Mouse (Mus musculus) hindbrain, embryonic 12.5 days (tissue): ENCODE data around the gene Efhd1. TPM values are rescaled to one million over a fixed set of nuclear protein-coding genes. Genes with fewer than 3 reads are reported as not detected.
A peak's percentile ranks its signal among the peaks of the same experiment; 100 is the strongest.

Experiments
- ATAC-seq: fragments of 200-750 bp; cut with Nextera tagmentation; 2 replicates; pipeline ENCODE4 v1.8.0; 2017; ENCODE audit warnings: moderate TSS enrichment; ENCODE audit not compliant: low FRiP score
- H3K27ac ChIP-seq: fragments of 300-500 bp; sonication (generic); 2 replicates; pipeline ENCODE4 v1.5.1; 2016; ENCODE audit warnings: mild to moderate bottlenecking
- H3K27me3 ChIP-seq: fragments of 300-500 bp; sonication (generic); 2 replicates; pipeline ENCODE4 v1.6.1; 2016; ENCODE audit warnings: mild to moderate bottlenecking
- H3K36me3 ChIP-seq: fragments of 300-500 bp; sonication (generic); 2 replicates; pipeline ENCODE4 v1.6.1; 2016; ENCODE audit warnings: mild to moderate bottlenecking
- H3K4me1 ChIP-seq: fragments of 300-500 bp; sonication (generic); 2 replicates; pipeline ENCODE4 v1.6.1; 2016
- H3K4me2 ChIP-seq: fragments of 300-500 bp; sonication (generic); replicated peaks from 2 replicates; pipeline ENCODE4 v1.6.1; 2016; ENCODE audit warnings: mild to moderate bottlenecking
- H3K4me3 ChIP-seq: fragments of 300-500 bp; sonication (generic); 2 replicates; pipeline ENCODE4 v1.5.1; 2016; ENCODE audit warnings: mild to moderate bottlenecking
- H3K9ac ChIP-seq: fragments of 300-500 bp; sonication (generic); 2 replicates; pipeline ENCODE4 v1.6.1; 2016; ENCODE audit warnings: mild to moderate bottlenecking, moderate library complexity
- H3K9me3 ChIP-seq: fragments of 300-500 bp; sonication (generic); replicated peaks from 2 replicates; pipeline ENCODE4 v1.6.1; 2016; ENCODE audit warnings: mild to moderate bottlenecking
- WGBS: fragments of 180-500 bp; shearing (Covaris S2); methylation state at CpG from one replicate; pipeline ENCODE4 v1.1.7; 2016; 5-methylcytosine and 5-hydroxymethylcytosine counted together
- polyA plus RNA-seq: library from polyadenylated mRNA; unstranded; fragments of >200 nt; fragmentation: Nextera tagmentation; extraction: Ambion mirVana; gene quantifications from 2 replicates; pipeline ENCODE4 v1.2.1, GENCODE M21; 2016

The Efhd1 gene
- polyA plus RNA-seq, 1 experiment from 2014 or later = 0.40 TPM

DNA sequence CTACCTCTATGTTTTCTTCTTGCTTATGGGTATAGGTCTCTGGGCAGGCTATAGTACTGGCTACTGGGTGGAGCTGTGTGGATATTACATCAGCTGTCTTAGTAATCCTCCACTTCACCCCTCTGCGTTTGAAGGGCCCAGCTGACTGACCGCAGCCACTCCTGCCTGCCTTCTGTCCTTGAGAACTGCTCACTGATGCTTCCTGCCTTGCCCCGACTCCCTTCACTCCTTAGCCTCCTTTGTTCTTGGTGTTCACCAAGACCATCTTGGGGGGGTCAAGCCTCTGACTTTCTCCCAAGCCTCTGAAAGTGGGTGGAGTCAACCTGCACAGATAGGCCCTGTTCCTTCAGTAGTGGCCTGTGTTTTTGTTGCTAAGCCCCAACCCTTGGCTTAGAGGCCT lies 8.3 kb downstream of the Efhd1 start:
- H3K4me2 ChIP-seq = no peak overlapping the region
- no peak overlapping the region for H3K27ac ChIP-seq
- H3K4me3 ChIP-seq = no peak overlapping the region
- H3K36me3 ChIP-seq = no peaks in the 10 kb centered on the region
- ATAC-seq = no peak
- H3K4me1 ChIP-seq = peaks cover 19% of the 10 kb centered on the region
- 74% methylated on average over 3 of the region's 3 CpGs for WGBS
- H3K9ac ChIP-seq = no peak overlapping the region
- peaks cover 36% of the 10 kb centered on the region for H3K27me3 ChIP-seq
- no peaks in the 10 kb centered on the region for H3K9me3 ChIP-seq

DNA sequence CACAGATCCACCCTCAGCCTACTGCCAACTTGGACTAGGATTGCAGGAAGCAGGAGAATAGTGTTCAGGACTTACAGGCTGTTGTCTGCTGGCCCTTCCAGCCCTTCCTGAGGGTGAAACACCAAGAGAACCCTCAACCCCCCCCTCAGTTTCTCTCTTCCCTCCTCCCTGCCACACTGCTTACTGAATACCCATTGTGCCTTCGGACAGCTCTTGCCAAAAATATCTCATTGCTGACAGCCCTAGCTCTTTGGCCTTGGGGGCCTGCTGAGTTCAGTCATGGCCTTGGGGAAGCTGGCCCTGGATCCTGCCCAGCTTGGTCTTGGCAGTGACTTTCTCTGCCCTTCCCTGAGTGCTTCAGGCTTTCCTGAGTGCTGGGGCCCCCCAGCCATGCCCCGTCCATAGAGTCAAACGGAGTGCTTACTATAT lies 9.4 kb downstream of the Efhd1 start:
- no peaks in the 10 kb centered on the region for H3K36me3 ChIP-seq
- peaks cover 19% of the 10 kb centered on the region for H3K4me1 ChIP-seq
- H3K27ac ChIP-seq = no peak overlapping the region
- WGBS = 65% methylated on average over 3 of the region's 3 CpGs
- no peak overlapping the region for H3K4me2 ChIP-seq
- H3K27me3 ChIP-seq = peaks cover 27% of the 10 kb centered on the region
- ATAC-seq = no peak
- no peak overlapping the region for H3K9ac ChIP-seq
- H3K4me3 ChIP-seq = no peak overlapping the region
- no peaks in the 10 kb centered on the region for H3K9me3 ChIP-seq

DNA sequence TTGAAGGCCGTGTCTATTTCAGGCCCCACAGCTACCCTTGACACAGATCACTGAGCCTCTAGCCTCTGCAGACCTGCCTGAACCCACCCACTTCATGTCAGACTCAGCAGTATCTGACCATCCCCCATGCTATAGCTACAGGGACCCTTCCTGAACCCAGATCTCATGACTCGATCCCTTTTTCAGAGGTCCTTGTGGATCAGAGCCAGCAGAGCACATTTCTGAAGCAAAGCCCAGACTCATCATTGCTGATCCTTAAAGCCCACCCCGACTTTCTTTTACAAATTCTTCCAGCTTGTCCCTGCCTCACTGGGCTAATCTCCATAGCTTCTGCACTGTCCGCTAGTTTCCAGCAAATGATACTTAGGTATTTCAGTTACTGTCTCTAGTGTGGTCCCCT lies 10.0 kb downstream of the Efhd1 start:
- Histone ChIP-seq H3K4me3 (no peak overlapping the region), H3K27ac (no peak overlapping the region), H3K27me3 (peaks cover 22% of the 10 kb centered on the region), H3K36me3 (no peaks in the 10 kb centered on the region), H3K9ac (no peak overlapping the region), H3K4me1 (peaks cover 19% of the 10 kb centered on the region), H3K9me3 (no peaks in the 10 kb centered on the region), H3K4me2 (no peak overlapping the region)
- ATAC-seq = no peak
- 76% methylated on average over 4 of the region's 4 CpGs for WGBS

DNA sequence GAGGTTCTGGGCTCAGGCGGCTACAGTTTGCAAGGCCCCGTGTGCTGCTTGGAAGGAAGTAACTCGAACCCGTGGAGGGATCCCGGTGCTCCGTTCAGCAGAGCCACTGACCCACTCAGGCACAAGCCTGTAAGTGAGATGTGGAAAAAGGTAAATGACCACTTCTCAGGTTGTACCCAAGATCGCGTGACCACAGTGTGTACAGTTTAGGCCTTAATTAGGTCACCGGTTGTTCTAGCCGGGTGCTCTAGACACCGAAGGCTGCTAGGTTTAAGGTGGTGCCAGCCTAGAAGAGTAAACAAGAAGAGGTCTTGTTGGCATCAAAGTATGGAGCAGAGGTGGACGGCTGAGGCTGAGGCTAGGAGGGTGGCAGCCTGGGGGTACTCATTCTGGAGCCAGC lies 11.0 kb downstream of the Efhd1 start:
- H3K9me3 ChIP-seq = no peaks in the 10 kb centered on the region
- no peak overlapping the region for H3K4me2 ChIP-seq
- peaks cover 18% of the 10 kb centered on the region for H3K4me1 ChIP-seq
- ATAC-seq = no peak
- no peaks in the 10 kb centered on the region for H3K36me3 ChIP-seq
- no peak overlapping the region for H3K27ac ChIP-seq
- 90% methylated on average over 12 of the region's 12 CpGs for WGBS
- no peak overlapping the region for H3K4me3 ChIP-seq
- peaks cover 15% of the 10 kb centered on the region for H3K27me3 ChIP-seq
- H3K9ac ChIP-seq = no peak overlapping the region

DNA sequence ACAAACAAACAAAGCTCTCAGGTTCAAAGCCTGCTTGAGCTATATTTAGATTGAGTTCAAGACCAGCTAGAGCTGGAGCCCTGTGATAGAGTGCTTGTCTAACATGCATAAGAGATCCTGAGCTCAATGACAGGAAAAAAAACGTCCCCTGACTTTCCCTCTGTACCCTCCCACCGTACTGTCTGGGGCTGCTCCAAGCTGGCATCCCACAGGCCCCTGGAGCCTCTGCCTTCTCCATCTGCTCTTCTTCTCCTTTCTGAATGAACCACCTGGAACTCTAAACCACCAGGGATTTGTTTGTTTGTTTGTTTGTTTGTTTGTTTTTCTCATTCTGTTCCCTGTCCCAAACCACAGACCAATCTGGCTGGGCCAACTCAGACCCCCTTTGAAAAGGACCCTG lies 11.9 kb downstream of the Efhd1 start:
- Histone ChIP-seq H3K36me3 (no peaks in the 10 kb centered on the region), H3K9ac (no peak overlapping the region), H3K4me3 (no peak overlapping the region), H3K27ac (no peak overlapping the region), H3K4me2 (no peak overlapping the region), H3K4me1 (peaks cover 9% of the 10 kb centered on the region), H3K9me3 (no peaks in the 10 kb centered on the region), H3K27me3 (0 out of 2 replicates have a peak, but pooled peaks cover 9% of the 10 kb centered on the region)
- no peak for ATAC-seq
- 62% methylated on average over 2 of the region's 2 CpGs for WGBS

DNA sequence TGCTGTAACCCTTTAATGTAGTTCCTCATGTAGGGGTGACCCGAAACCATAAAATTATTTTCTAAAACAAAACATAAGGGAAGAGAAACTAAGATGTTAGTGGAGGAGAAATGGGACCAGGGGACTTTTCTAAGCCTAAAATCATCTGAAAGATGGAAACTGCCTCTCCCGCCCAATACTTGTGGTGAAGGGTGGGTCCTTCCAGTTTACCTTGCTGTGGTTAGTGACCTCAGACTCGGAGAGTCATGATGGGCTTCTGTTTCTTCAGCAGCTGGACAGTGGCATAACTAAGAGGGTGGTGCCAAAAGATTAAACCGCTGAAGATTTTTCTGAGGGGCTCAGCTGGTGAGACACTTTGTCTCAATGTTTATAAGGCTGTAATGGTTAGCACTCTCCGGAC lies 16.1 kb downstream of the Efhd1 start:
- WGBS = 82% methylated on average over 5 of the region's 5 CpGs

DNA sequence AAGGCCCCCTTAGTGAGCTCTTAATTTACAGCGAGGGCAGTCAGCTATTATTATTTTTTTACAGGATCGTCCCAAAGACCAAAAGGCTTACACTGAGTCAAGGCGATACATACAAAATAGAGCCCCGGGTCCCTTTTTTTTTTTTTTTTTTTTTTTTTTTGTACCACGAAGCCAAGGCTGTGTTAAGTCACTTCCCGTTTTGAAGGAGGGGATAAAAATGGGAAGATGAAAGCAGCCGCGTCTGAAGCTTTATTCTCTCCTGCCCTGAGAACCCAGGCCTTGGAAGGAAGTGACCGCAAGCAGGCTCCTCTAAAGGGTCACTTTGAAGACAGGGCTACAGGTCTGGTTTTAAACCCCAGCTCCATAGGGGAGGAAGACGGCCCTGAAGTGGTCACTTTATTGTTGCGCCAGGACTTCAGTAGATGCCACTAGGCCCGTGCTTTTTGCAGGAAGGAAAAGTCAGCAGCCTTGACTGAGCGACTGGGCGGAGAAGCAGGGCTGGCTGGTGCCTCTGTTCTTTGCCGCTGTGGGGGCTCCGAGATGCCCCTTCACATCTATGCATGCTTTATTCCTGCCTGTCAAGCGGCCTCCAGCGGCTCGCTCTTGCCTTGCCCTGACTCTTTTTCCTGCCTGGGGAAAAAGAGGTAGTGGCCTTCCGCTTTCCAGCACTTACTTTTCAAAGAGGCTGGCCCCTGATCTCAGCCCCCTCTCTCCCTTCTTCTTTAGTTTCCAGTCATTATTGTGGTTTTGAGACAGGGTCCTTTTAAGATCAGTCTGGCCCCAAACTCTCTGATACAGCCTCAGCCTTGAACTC lies 17.6 kb downstream of the Efhd1 start:
- H3K36me3 ChIP-seq = no peaks in the 10 kb centered on the region
- H3K9me3 ChIP-seq = no peaks in the 10 kb centered on the region; the same call in 1 of the 2 replicates
- H3K27ac ChIP-seq = no peak overlapping the region
- 20% methylated on average over 20 of the region's 20 CpGs for WGBS
- no peak overlapping the region; the same call in 1 of the 2 replicates for H3K9ac ChIP-seq
- H3K4me1 ChIP-seq = peaks cover 5% of the 10 kb centered on the region
- H3K4me3 ChIP-seq = no peak overlapping the region
- H3K27me3 ChIP-seq = no peaks in the 10 kb centered on the region
- ATAC-seq = no peak
- peak overlapping the region; percentile 27; the same call in 1 of the 2 replicates for H3K4me2 ChIP-seq

More for the DNA sequence above, 16.1 kb downstream of the Efhd1 start:
- ATAC-seq = no peak
- H3K4me2 ChIP-seq = no peak overlapping the region
- no peak overlapping the region for H3K27ac ChIP-seq
- H3K27me3 ChIP-seq = no peaks in the 10 kb centered on the region
- H3K4me1 ChIP-seq = peaks cover 5% of the 10 kb centered on the region
- no peaks in the 10 kb centered on the region for H3K9me3 ChIP-seq
- H3K4me3 ChIP-seq = no peak overlapping the region
- H3K9ac ChIP-seq = no peak overlapping the region
- no peaks in the 10 kb centered on the region for H3K36me3 ChIP-seq

DNA sequence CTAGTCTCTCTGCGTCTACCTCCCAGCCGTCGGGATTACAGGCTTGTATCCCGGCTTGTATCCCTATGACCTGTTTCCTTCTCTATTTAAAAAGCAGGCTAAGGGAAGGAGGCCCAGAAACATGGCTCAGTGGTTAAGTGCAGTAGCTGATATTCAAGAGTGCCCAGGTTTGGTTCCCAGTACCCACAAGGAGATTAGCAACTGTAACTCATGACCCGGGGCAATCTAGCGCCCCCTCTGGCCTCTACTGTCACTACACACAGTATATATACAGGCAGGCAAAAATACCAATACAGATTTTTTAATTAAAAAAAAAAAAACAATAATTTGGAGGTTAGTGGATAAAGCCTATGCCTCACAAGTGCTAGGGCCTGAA lies 18.2 kb downstream of the Efhd1 start:
- Histone ChIP-seq H3K4me2 (no peak overlapping the region), H3K4me1 (peaks cover 5% of the 10 kb centered on the region), H3K27me3 (no peaks in the 10 kb centered on the region), H3K9me3 (no peaks in the 10 kb centered on the region; the same call in 1 of the 2 replicates), H3K4me3 (no peak overlapping the region), H3K27ac (no peak overlapping the region), H3K9ac (no peak overlapping the region), H3K36me3 (no peaks in the 10 kb centered on the region)
- WGBS = 66% methylated on average over 6 of the region's 6 CpGs
- no peak for ATAC-seq

DNA sequence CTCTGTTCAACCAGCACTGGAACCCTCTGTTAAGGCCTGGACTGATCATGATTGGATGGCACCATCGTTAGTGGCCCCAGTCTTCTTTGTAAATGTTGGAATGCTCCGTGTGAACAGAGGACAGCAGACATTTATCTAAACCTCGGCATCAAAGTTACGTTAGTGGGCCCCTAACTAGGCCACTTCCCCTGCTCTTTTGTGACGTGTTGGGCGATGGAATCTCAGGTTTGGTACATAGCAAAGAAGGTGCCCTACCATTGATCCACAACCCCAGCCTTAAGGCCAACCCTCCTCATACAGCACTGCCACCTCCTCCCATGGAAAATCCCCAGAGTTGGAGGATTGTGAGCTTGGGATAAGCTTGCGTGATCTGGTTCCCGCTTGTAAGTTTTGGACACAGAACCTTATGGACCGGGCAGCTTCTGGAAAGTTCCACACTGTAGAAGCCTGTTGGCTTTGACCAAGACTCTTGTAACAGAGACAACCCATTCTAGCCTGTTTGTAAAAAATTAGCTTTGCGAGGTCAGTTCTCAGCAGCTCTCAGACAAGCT lies 19.3 kb downstream of the Efhd1 start:
- WGBS = 87% methylated on average over 10 of the region's 10 CpGs
- ATAC-seq = no peak
- H3K4me1 ChIP-seq = peaks cover 5% of the 10 kb centered on the region

DNA sequence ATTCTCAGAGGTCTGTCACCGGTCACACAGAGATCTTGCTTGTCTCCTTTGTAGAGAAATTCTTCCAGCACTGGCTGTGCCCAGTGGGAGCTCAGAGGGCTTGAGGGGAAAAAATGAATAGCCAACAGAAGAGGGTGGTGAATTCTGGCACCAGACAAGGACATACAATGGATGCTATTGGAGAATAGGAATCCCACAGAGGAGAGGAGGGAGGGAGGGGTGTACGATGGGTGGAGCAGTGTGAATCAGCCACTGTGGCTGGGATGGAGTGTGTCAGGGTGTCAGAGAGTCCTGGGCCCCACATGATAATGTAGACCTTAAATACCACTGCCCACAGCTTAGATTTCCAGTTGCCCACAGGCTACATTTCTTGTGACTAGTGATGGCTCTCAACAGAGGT lies 22.9 kb downstream of the Efhd1 start:
- 36% methylated on average over 2 of the region's 2 CpGs for WGBS
- no peak overlapping the region for H3K9ac ChIP-seq
- H3K4me2 ChIP-seq = no peak overlapping the region
- no peak overlapping the region for H3K27ac ChIP-seq
- no peaks in the 10 kb centered on the region for H3K36me3 ChIP-seq
- H3K4me1 ChIP-seq = peaks cover under 1% of the 10 kb centered on the region; the same call in 1 of the 2 replicates
- H3K27me3 ChIP-seq = no peaks in the 10 kb centered on the region
- H3K4me3 ChIP-seq = no peak overlapping the region
- ATAC-seq = no peak
- no peaks in the 10 kb centered on the region; the same call in 1 of the 2 replicates for H3K9me3 ChIP-seq

More for the DNA sequence above, 19.3 kb downstream of the Efhd1 start:
- no peaks in the 10 kb centered on the region for H3K27me3 ChIP-seq
- H3K9ac ChIP-seq = no peak overlapping the region
- H3K36me3 ChIP-seq = no peaks in the 10 kb centered on the region
- H3K4me2 ChIP-seq = no peak overlapping the region
- H3K9me3 ChIP-seq = no peaks in the 10 kb centered on the region; the same call in 1 of the 2 replicates
- H3K4me3 ChIP-seq = no peak overlapping the region
- no peak overlapping the region for H3K27ac ChIP-seq

DNA sequence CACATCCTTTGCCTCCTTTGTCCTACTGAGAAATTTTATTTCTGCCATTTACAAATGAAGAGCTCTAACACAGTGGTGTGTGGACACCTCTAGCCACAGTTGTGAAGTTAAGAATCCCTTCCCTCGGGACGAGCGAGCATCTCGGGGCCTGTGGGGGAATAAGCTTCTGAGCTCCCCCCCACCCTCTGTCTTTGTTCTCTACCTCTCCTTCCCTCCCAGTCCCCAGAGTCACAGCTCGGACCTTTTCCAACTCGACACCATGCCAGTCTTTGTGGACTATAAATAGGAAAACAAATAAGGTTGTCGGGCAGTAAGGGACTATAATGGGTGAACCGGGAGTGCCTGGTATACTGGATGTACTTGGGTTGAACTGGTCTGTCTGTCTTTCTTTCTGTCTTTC lies 27.3 kb downstream of the Efhd1 start:
- no peak overlapping the region for H3K27ac ChIP-seq
- no peaks in the 10 kb centered on the region for H3K27me3 ChIP-seq
- H3K9me3 ChIP-seq = no peaks in the 10 kb centered on the region
- H3K4me2 ChIP-seq = no peak overlapping the region
- ATAC-seq = no peak
- 63% methylated on average over 8 of the region's 8 CpGs for WGBS
- H3K4me1 ChIP-seq = no peaks in the 10 kb centered on the region
- no peak overlapping the region for H3K4me3 ChIP-seq
- no peak overlapping the region for H3K9ac ChIP-seq
- H3K36me3 ChIP-seq = no peaks in the 10 kb centered on the region

DNA sequence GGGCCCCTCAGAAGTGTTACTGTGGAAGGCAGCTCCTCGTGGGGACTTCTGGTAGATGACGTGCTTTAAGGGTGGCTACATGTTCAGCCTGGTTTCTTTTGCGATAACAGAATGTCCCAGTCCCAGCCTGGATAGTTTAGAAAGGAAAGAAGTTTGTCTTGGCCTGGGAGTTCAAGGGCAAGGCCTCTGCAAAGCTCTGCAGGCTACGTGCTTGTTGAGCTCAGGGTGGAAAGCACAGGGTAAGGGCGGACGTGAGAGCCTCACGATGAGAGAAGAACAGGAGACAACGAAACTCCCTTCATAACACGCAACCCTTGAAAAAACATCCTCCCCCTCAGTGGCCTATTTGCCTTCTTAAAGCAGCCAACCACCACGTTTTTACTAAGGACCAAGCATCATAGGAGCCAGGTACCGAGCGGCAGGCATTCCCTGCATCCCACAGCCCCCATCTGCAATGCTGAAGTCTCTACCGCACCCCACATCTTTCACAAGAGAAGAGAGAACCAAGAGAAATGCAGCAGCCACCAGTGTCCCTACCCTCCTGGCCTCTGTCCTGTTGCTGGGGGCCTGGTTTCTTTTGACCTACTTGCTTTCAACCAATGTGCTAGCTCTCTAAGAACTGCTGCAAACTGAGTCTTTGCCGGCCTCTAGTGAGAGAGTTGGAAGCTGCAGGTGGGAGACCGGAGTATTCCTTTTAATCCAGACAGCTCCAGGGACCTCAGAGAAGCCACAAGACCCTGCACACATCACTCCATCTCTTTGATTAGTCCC lies 28.4 kb downstream of the Efhd1 start:
- Histone ChIP-seq H3K9me3 (no peaks in the 10 kb centered on the region), H3K4me3 (no peak overlapping the region), H3K27me3 (no peaks in the 10 kb centered on the region), H3K9ac (no peak overlapping the region), H3K4me1 (no peaks in the 10 kb centered on the region), H3K27ac (no peak overlapping the region), H3K4me2 (no peak overlapping the region), H3K36me3 (no peaks in the 10 kb centered on the region)
- 65% methylated on average over 15 of the region's 15 CpGs for WGBS
- ATAC-seq = no peak
